Mouse (Mus musculus) forebrain, embryonic 13.5 days (tissue): ENCODE measurements around the gene Grik4. TPM values are rescaled to one million over a fixed set of nuclear protein-coding genes. Genes with fewer than 3 reads are reported as not detected.
A peak's percentile ranks its signal among the peaks of the same experiment; 100 is the strongest.
"Not testable (repeated sequence)": the region's sequence is repeated elsewhere in the genome, so short reads cannot be mapped to it uniquely, and the experiment has no call there.

Source experiments
- ATAC-seq: fragments of 200-750 bp; cut with Nextera tagmentation; 2 replicates; pipeline ENCODE4 v1.8.0; 2017
- H3K27ac ChIP-seq: fragments of 300-500 bp; sonication (generic); 2 replicates; pipeline ENCODE4 v1.5.1; 2015; ENCODE audit warnings: inconsistent platforms, mild to moderate bottlenecking, moderate library complexity
- H3K27me3 ChIP-seq: fragments of 300-500 bp; sonication (generic); 2 replicates; pipeline ENCODE4 v1.6.1; 2015; ENCODE audit warnings: mild to moderate bottlenecking, inconsistent platforms
- H3K36me3 ChIP-seq: fragments of 300-500 bp; sonication (generic); 2 replicates; pipeline ENCODE4 v1.6.1; 2015; ENCODE audit warnings: mild to moderate bottlenecking, inconsistent platforms; ENCODE audit not compliant: poor library complexity, severe bottlenecking
- H3K4me1 ChIP-seq: fragments of 300-500 bp; sonication (generic); 2 replicates; pipeline ENCODE4 v1.6.1; 2015; ENCODE audit warnings: inconsistent platforms
- H3K4me2 ChIP-seq: fragments of 300-500 bp; sonication (generic); 2 replicates; pipeline ENCODE4 v1.6.1; 2015; ENCODE audit warnings: inconsistent platforms, mild to moderate bottlenecking, moderate library complexity
- H3K4me3 ChIP-seq: fragments of 300-500 bp; sonication (generic); 2 replicates; pipeline ENCODE4 v1.5.1; 2015; ENCODE audit warnings: mild to moderate bottlenecking, inconsistent platforms
- H3K9ac ChIP-seq: fragments of 300-500 bp; sonication (generic); 2 replicates; pipeline ENCODE4 v1.6.1; 2015; ENCODE audit warnings: mild to moderate bottlenecking, inconsistent platforms
- H3K9me3 ChIP-seq: fragments of 300-500 bp; sonication (generic); replicated peaks from 2 replicates; pipeline ENCODE4 v1.6.1; 2016; ENCODE audit warnings: inconsistent platforms
- WGBS: fragments of 180-500 bp; shearing (Covaris S2); methylation state at CpG from one replicate; pipeline ENCODE4 v1.1.7; 2015; 5-methylcytosine and 5-hydroxymethylcytosine counted together
- polyA plus RNA-seq: library from polyadenylated mRNA; unstranded; fragments of >200 nt; fragmentation: Nextera tagmentation; extraction: Ambion mirVana; gene quantifications from 2 replicates; pipeline ENCODE4 v1.2.1, GENCODE M21; 2015

The Grik4 gene
- polyA plus RNA-seq, result 2.4 and 2.6 TPM in 2 replicates

DNA sequence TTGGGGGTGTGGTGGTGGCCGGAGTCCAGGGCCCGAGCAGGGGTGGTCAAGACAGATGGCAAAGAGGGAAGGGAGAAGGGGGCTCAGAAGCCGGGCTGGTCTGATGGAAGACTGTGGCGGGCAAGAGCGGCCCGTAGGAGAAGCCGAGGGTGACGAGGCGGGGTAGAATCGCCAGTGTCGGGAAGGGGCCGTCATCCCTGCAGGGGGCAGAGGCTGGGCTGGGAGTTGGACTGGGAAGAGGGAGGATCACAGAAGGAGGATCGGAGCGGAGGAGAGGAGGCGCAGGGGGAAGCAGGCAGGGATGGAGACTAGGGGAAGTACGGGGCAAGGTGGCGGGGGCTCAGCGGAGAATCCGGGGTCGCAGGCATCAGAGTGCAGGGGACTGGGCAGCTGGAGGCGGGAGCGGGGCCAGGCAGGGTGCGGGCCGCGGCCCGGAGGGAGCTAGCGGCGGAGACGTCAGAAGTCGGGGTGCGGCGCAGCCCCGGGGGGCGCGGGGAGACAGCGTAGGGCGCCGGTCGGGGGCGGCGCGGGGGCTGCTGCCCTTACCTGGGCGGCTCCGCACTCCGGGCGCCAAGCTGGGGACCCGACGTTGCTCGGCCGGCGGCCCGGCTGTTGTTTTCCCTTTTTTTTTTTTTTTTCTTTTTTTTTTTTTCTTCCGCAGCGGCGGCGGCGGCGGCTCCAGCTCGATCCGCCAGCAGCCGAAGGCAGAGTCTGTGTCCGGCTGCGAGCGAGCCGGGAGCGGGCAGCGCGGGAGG, at the start of gene Grik4:
Gene Grik4, minus strand, starts transcription at position 713 of the 755 bp plus-strand sequence.
- H3K4me1 ChIP-seq, result peaks cover 17% of the 10 kb centered on the region
- ATAC-seq, result peak; percentile 23
- peak within 1 kb of the TSS; percentile 89 for H3K9ac ChIP-seq
- H3K36me3 ChIP-seq, result no peaks in the 10 kb centered on the region
- H3K9me3 ChIP-seq, result no peaks in the 10 kb centered on the region
- peak within 1 kb of the TSS; percentile 99 for H3K4me2 ChIP-seq
- under 1% methylated on average over 52 of the region's 68 CpGs for WGBS
- peak within 1 kb of the TSS; percentile 74 for H3K4me3 ChIP-seq
- peaks cover 34% of the 10 kb centered on the region; the same call in 1 of the 2 replicates for H3K27me3 ChIP-seq
- 0 out of 2 replicates have a peak within 1 kb of the TSS, but pooled peaks have one; percentile 31 for H3K27ac ChIP-seq

DNA sequence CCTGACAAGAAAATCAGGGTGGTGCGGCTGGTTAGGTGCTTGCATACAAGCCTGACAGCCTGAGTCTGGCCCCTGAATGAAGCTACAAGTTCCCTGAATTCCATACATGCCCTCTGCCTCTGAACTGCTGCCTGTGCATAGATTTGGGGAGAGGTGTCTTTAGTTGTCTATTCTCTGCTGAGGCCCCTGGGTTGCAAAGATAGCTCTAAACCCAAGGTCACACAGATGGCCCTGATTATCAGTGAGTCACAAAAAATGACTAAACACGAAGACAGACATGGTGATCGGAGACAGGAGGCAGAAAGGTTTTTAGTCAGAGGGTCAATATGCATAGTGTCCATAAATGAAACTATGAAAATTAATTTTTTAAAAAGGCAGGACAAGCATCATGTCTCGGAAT, 49.4 kb upstream of the Grik4 start:
- Histone ChIP-seq H3K9me3 (no peaks in the 10 kb centered on the region), H3K4me2 (no peak overlapping the region), H3K27ac (no peak overlapping the region), H3K4me1 (no peaks in the 10 kb centered on the region), H3K36me3 (peaks cover 80% of the 10 kb centered on the region), H3K9ac (no peak overlapping the region), H3K27me3 (no peaks in the 10 kb centered on the region), H3K4me3 (no peak overlapping the region)
- no peak for ATAC-seq
- WGBS, result 93% methylated on average over 4 of the region's 4 CpGs

DNA sequence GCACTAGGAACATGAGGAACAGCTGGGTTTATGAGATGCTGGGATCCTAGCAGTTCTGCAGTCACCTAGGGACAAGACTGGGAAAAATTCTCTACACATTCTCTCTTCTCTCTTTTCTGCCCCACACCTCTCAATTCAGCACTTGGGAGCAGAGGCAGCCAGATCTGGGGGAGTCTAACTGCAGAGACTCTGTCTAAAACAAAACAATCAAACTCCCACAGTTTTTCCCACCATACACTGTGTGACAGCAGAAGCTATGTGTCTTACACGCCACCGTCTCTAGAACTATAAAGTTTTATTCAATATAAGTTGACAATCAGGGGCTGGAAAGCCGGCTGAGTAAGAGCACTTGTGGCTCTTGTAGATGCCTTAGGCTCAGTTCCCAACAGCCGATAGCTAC, 43.7 kb upstream of the Grik4 start:
- no peak for ATAC-seq
- Histone ChIP-seq H3K4me2 (no peak overlapping the region), H3K4me1 (no peaks in the 10 kb centered on the region), H3K27ac (no peak overlapping the region), H3K4me3 (no peak overlapping the region), H3K9ac (no peak overlapping the region), H3K9me3 (no peaks in the 10 kb centered on the region), H3K27me3 (no peaks in the 10 kb centered on the region), H3K36me3 (peaks cover 71% of the 10 kb centered on the region)
- 90% methylated on average over 4 of the region's 4 CpGs for WGBS

DNA sequence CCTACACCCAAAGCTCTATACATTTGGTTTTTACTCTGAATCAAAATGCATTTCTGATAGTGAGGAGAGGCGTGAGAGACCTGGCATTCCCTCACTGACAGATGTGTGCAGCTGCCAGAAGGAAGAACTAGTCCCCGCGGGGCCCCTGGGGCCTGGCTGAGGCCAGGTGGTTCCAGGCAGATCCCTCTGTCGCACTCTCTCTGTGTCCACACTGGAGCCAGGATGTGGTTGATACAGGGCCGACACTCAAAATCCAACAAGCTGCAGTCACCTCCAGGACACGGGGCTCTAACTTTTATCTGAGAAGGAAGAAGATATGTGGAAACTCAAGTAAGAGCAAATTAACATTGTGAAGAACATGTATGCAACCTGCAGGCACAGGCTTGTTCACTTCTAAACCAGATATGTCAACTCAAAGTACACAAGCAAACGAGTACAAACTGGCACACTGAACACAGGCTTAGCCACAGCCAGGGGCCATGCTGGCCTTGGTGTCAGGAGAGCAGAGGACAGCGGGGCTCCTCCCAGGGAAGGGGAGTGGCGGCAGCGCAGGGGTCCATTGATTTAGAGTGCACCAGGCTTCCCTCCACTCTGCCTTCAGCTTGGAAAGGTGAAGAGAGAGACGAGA, 24.7 kb upstream of the Grik4 start:
- Histone ChIP-seq H3K4me3 (no peak overlapping the region), H3K27me3 (no peaks in the 10 kb centered on the region), H3K27ac (no peak overlapping the region), H3K4me2 (no peak overlapping the region), H3K36me3 (peaks cover 75% of the 10 kb centered on the region), H3K4me1 (0 out of 2 replicates have a peak, but pooled peaks cover 5% of the 10 kb centered on the region), H3K9ac (no peak overlapping the region), H3K9me3 (no peaks in the 10 kb centered on the region)
- no peak for ATAC-seq
- WGBS, result 62% methylated on average over 11 of the region's 11 CpGs

DNA sequence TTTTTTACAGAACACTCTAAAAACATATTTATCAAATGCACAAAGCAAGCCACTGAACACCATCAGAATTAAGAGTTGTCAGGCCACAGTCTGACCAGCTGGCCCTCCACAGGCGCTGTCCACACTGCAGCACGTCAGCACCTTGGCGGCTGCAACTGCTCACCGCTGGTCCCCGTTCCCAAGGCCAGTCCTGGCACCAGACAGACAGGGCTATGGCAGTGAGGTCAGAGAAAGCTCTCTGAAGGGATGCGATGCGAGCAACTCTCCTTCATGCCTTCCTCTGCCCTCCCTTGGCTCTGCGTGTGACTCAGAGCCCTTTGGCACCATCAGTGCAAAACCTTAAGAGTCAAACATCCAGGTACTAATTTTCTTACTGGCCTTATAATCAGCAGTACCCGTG, 23.4 kb upstream of the Grik4 start:
- Histone ChIP-seq H3K4me1 (0 out of 2 replicates have a peak, but pooled peaks cover 5% of the 10 kb centered on the region), H3K4me2 (no peak overlapping the region), H3K9ac (no peak overlapping the region), H3K36me3 (peaks cover 63% of the 10 kb centered on the region), H3K4me3 (no peak overlapping the region), H3K27me3 (no peaks in the 10 kb centered on the region), H3K9me3 (no peaks in the 10 kb centered on the region), H3K27ac (no peak overlapping the region)
- no peak for ATAC-seq
- 92% methylated on average over 9 of the region's 9 CpGs for WGBS

DNA sequence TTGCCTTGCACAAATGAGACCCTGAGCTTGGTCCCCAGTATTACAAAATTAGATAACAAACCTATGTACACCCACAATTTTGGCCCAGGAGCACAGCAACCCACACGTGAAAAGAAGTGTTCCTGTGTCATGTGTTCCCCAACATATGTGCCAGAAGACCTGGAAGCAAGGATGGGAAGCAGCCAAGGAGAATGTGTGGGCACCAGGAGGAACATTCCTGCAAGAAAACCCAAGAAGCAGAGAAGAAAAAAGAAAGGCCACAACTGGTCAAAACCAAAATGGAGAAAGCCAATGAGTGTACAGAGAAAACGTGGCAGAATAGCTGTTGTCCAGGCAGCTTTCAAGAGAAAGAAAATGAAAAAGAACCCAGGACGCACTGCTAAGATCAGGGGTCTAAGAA, 20.5 kb upstream of the Grik4 start:
- peaks cover 34% of the 10 kb centered on the region for H3K36me3 ChIP-seq
- not testable (repeated sequence) for ATAC-seq, H3K4me1 ChIP-seq, H3K27me3 ChIP-seq, H3K27ac ChIP-seq, H3K9me3 ChIP-seq, H3K9ac ChIP-seq, H3K4me2 ChIP-seq, H3K4me3 ChIP-seq
- WGBS, result 82% methylated on average over 3 of the region's 3 CpGs

DNA sequence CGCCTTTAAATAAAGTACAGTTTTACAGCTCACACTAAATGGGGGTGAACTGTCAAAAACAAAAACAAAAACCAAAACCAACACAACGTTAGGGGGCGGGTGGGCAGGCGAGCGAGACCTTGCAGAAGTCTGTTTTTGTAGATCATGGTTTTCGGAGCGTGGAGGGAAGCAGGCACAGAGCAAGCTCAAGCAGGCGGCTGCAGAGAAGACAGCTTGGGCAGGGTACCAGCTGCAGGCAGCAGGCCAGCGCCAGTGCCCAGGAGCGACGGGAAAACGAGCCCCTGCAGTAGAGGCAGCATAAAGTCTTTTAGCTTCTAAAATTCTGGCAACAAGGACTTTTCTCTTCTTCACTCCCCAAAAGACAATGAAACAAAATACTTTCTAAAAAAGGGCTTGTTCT, 20.1 kb upstream of the Grik4 start:
- Histone ChIP-seq H3K27me3 (no peaks in the 10 kb centered on the region), H3K4me2 (no peak overlapping the region), H3K9ac (no peak overlapping the region), H3K36me3 (peaks cover 29% of the 10 kb centered on the region), H3K4me1 (0 out of 2 replicates have a peak, but pooled peaks cover 5% of the 10 kb centered on the region), H3K4me3 (no peak overlapping the region), H3K27ac (no peak overlapping the region), H3K9me3 (no peaks in the 10 kb centered on the region)
- WGBS, result 79% methylated on average over 12 of the region's 12 CpGs
- ATAC-seq, result no peak; the same call in 1 of the 2 replicates

DNA sequence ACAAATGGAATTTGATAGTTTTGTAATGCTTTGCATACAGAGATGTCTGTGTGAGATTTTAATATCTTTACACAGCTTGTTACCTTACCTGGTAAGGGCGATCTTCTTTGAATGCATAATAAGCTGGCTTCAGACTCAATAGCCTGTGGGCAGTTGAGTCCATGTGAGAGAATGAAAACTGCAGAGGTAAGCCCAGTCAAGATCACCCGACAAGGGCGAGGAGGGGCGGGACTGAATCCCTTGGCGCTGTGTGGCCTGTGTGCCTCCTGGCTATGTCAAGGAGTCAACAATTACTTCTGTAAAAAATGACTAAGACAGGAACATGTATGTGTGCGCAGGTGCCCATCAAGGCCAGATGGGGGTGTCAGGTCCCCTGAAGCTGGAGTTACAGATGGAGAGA, 18.2 kb upstream of the Grik4 start:
- no peak overlapping the region for H3K9ac ChIP-seq
- no peaks in the 10 kb centered on the region for H3K27me3 ChIP-seq
- H3K9me3 ChIP-seq, result no peaks in the 10 kb centered on the region
- H3K4me2 ChIP-seq, result no peak overlapping the region
- peaks cover 13% of the 10 kb centered on the region for H3K36me3 ChIP-seq
- H3K27ac ChIP-seq, result no peak overlapping the region
- H3K4me3 ChIP-seq, result no peak overlapping the region
- ATAC-seq, result no peak
- 0 out of 2 replicates have a peak, but pooled peaks cover 5% of the 10 kb centered on the region for H3K4me1 ChIP-seq
- WGBS, result 93% methylated on average over 6 of the region's 6 CpGs

DNA sequence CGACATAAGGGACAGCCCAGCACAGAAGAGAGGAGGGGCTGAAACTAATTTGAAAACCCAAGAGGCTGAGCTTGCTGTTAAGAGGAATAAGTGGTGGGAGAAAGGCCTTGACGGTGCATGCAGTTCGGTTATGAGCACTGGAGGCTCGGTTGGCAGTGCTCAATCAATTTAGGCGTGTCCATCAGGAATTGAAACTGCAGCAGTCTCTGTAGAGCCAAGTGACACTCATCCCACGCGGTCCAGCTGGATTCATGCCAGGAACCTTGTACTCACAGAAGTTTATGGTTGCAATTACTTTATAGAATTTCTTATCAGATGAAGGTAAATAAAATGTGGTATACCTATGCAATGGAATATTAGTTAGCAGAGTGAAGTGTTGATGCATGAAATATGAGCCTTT, 14.1 kb upstream of the Grik4 start:
- Histone ChIP-seq H3K9me3 (no peaks in the 10 kb centered on the region; the same call in 1 of the 2 replicates), H3K27me3 (no peaks in the 10 kb centered on the region), H3K9ac (no peak overlapping the region), H3K4me1 (0 out of 2 replicates have a peak, but pooled peaks cover 7% of the 10 kb centered on the region), H3K27ac (no peak overlapping the region), H3K4me2 (no peak overlapping the region), H3K4me3 (no peak overlapping the region), H3K36me3 (no peaks in the 10 kb centered on the region)
- ATAC-seq, result no peak
- WGBS, result 76% methylated on average over 7 of the region's 7 CpGs

DNA sequence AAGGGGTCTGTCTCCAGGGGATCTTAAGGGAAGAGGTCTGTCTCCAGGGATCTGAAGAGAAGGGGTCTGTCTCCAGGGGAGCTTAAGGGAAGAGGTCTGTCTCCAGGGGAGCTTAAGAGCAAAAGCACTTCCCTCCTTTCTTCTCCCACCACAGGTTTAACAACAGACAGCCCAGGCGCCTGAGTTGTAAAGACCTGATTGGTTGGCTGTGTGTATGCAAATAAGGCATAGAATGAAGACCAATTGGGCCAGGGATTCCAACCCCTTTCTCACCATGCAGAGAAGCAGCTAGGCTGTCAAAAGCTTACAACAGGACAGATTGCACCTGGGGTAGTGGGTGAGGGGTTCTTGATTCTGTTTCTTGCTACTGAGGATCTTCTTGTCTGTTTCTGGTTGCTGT, 4.1 kb upstream of the Grik4 start:
- H3K9me3 ChIP-seq, result no peaks in the 10 kb centered on the region
- no peaks in the 10 kb centered on the region for H3K36me3 ChIP-seq
- H3K9ac ChIP-seq, result no peak overlapping the region
- peaks cover 11% of the 10 kb centered on the region; the same call in 1 of the 2 replicates for H3K27me3 ChIP-seq
- no peak overlapping the region for H3K4me3 ChIP-seq
- no peak overlapping the region for H3K27ac ChIP-seq
- no peak for ATAC-seq
- no peak overlapping the region for H3K4me2 ChIP-seq
- 67% methylated on average over 1 of the region's 1 CpGs for WGBS
- peaks cover 5% of the 10 kb centered on the region for H3K4me1 ChIP-seq

DNA sequence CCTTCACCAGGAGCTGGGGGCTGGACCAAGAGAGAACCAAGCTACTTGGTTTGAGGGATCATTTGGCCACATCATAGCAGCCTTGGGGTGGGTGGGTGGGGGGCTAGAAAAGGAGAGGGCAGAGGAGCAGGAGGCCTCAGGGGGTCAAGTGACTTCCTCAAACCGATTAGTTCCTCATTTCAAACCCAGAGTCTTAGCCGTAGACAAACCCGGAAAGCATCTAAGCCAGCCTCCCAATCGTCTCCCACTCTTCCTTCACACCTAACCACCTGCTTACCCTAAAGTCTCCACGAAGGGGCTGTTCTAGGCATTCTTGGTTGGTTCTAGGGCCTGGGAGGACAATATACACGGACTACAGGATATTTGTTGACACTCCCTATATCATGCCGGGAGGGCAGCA, 881 bp upstream of the Grik4 start:
- no peak overlapping the region; the same call in 1 of the 2 replicates for H3K4me3 ChIP-seq
- no peak for ATAC-seq

DNA sequence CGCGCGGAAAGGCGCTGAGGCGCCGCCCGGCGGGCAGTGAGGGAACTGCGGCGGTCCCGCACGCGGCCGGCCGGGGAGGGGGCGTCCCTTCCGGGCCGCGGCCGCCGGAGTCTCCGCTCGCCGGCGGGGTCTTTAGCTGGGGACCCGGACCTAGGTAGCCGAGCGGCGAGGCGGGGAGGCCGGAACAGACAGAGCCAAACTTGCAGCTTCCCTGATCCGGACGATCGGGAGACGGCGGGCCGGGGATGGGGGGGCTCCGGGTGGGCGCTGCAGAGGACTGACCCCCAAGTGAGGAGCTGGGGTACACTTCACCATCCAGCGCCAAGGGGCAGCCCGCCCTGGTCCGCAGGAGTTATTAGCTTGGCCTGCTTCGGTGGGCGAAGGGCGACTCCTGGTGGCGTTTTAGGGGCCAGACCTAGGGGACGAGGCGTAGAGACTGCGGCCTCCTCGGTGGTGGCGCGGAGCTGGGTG, 278 bp upstream of the Grik4 start:
- Histone ChIP-seq H3K27me3 (peaks cover 34% of the 10 kb centered on the region; the same call in 1 of the 2 replicates), H3K4me2 (peak overlapping the region; percentile 99), H3K9me3 (no peaks in the 10 kb centered on the region), H3K4me1 (peaks cover 17% of the 10 kb centered on the region), H3K9ac (peak overlapping the region; percentile 89), H3K27ac (0 out of 2 replicates have a peak overlapping the region, but pooled peaks have one; percentile 31), H3K36me3 (no peaks in the 10 kb centered on the region), H3K4me3 (peak overlapping the region; percentile 74)
- ATAC-seq, result peak; percentile 93
- WGBS, result under 1% methylated on average over 42 of the region's 52 CpGs

More for the DNA sequence above, 881 bp upstream of the Grik4 start:
- Histone ChIP-seq H3K27ac (no peak overlapping the region), H3K36me3 (no peaks in the 10 kb centered on the region), H3K9ac (no peak overlapping the region), H3K9me3 (no peaks in the 10 kb centered on the region), H3K27me3 (peaks cover 29% of the 10 kb centered on the region; the same call in 1 of the 2 replicates), H3K4me1 (peaks cover 17% of the 10 kb centered on the region), H3K4me2 (peak overlapping the region; percentile 99; the same call in 1 of the 2 replicates)
- WGBS, result 78% methylated on average over 7 of the region's 7 CpGs
